Mouse (Mus musculus) adrenal gland, adult (tissue): Measurements from ENCODE around the gene Bsn.
"Not testable (repeated sequence)": the region's sequence is repeated elsewhere in the genome, so short reads cannot be mapped to it uniquely, and the experiment has no call there.

Source experiments
- DNase-seq, 2 experiments: peaks; one replicate each; pipeline ENCODE4 v3.0.0; 2022 to 2023; ENCODE audit warnings: low spot score in 1 of 2; ENCODE audit not compliant: inconsistent age in 2 of 2

Gene Bsn

DNA sequence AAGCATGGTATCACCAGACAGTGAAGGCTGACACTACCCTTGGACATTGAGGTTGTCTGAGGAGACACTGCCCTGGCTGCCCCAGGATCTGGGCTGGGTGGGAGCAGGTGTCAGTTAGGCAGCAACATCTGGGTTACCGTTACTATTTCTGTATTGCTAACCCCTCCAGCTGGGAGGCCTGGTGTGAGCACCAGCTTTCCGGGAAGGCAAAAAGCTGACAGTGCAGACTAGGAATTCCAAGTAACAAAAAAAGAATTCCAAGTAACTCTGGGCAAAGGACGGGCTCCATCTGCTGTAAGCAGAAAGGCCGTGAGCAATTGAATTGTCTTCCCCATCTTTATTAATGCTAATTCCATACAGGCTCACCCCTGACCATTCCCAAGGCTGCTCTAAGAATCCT lies 8.4 kb upstream of the Bsn start:
- DNase-seq = no peak

DNA sequence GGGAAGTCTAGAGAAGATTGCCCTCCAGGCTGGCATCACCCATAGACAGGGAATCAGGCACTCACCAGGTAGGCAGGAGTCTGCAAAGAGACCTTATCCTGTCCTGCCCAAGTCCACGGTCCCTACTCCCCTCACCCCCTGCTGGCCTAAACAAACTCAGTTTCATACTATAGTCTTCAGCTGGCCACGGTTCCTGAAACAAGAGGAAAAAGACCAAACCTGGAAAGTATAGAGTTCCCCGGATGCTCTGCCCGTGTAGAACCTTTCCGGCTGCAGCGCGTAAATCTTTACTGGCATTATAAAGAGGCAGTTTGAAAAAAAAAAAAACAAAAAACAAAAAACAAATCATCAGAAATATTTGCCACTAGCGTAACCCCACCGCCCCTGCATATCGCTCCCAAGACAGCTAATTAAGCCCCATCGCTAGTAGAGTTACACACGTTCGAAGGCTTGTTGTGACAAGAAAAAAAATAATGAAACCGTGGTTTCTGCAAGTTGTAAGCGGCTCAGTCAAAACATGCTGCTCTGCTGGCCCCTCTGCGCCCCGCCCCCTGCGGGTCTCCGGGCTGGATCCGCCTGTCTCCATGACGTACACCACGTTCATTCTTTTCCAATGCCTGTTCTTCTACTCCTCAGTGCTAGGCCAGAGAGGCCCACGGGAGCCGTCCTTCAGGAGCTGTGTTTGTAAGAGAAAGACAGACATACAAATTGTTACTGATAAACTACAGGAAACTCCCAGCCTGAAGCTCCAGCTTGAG lies 6.9 kb upstream of the Bsn start:
- no peak for DNase-seq

DNA sequence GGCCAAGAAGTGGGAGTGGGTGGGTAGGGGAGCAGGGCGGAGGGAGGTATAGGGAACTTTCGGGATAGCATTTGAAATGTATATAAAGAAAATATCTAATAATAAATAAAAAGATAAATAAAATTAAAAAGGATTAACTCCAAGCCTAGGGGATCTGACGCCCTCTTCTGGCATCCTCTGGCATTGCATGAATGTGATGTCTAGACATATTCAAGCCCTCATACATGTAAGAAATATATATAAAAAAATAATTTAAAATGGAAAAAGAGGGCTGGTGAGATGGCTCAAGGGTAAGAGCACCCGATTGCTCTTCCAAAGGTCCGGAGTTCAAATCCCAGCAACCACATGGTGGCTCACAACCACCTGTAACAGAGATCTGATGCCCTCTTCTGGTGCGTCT lies 6.0 kb upstream of the Bsn start:
- not testable (repeated sequence) for DNase-seq

DNA sequence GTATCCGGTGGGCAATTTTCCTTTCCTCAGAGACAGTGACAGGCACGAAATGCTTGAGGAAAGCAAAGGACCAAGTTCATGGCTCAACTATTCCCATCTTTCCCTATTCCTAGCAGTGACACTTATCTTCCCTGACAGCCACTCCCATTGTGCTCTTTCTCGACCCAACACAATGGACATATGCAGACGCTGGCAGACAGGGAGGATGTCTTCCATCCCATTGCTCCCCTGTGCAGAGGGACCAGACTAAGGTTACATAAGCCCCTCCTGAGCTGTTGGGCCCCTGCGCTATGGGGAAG lies 747 bp downstream of the Bsn start:
- DNase-seq = no peak

DNA sequence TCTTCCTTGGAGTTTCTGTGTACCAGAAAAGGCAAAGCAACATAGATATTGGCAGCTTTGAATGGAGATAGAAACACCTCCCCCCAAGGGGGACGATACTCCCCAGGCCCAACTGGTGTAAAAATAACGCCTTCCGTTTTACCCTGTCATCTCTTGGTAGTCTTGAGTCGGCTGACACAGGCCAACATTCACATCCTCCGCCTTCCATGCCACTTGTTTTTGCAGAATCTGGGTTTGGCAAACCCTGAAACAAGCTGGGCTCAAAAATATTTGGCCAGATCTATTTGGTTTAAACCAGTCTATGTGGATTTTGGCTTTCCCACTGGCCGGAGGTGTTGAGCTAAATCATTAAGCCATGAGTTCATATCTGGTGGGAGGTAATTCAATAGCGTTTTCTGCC lies 1.2 kb downstream of the Bsn start:
- no peak for DNase-seq

DNA sequence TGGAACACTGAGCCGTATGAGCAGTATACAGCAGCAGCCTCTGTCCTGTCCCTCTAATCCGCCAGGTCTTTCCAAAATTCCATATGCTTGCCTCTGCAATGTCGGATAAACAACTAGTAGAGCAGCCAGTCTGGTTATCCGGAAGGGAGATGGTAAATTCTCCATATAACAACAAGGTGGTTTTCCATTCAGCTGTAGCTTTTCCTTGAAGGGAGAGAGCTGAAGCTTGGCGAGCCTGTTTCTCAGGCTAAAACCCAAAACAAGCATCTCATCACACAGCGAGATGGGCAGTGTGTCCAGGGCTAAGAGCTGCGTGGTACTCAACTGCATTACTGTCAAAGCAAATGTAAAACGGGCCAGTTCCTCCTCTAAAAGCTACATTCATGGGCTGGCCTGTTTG lies 1.7 kb downstream of the Bsn start:
- no peak for DNase-seq

DNA sequence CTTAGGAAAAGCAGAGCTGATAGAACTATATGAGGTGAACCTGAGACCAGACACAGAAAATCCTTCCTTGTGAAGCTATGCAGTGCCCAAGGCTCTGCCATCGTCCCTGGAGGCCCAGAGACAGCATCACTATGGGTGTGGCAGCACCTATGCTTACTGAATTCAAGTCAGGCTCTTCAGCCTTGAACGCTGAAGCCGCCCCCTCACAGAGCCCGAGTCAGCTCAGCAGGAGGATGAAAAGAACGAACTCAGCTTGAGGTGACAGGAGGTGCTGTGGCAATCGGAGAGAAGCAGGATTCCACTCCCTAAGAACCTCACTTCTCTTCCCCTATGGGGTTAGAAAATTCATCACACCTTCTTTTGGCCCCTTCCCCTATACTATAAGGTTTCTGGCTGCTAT lies 2.6 kb downstream of the Bsn start:
- DNase-seq = no peak

DNA sequence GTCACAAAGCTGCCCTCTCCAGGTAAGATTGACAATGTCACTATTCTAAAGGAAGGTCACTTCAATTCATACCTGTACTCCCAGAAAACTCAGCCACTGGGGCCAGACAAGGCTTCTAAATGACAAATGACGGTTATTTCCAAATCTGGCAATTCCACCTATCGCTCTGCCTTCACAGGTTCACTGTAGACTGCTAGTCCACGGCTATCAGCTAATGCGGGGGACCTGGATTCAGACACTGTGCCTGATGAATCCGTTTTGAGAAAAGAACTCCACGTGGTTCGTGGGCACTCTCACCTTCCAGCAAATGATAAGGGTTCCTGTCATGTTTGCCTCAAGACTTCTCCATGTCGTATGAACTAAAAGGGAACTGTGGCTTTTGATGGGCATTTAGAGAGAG lies 4.4 kb downstream of the Bsn start:
- DNase-seq = no peak

DNA sequence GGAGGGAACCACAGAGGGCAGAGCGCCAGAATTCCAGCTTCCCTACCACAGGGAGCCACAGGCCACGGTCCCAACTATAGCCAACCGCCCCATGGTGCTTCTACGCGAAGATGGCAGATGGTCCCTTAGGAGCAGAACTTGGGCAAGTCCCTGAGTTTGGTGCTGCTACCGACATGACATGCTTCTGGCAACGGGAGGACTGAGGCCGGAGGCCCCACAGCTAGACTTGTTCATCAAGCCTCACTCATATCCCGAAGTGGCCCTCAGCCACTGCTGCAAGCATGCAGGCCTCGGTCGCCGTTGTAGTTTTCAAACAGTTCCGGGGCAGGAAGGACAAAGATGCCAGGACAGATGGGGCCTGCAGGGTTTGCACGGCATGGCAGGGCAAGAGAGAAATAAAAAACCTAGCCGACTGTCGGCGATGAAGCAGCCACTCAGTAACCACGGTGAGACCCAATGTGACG lies 6.6 kb downstream of the Bsn start:
- DNase-seq = no peak

DNA sequence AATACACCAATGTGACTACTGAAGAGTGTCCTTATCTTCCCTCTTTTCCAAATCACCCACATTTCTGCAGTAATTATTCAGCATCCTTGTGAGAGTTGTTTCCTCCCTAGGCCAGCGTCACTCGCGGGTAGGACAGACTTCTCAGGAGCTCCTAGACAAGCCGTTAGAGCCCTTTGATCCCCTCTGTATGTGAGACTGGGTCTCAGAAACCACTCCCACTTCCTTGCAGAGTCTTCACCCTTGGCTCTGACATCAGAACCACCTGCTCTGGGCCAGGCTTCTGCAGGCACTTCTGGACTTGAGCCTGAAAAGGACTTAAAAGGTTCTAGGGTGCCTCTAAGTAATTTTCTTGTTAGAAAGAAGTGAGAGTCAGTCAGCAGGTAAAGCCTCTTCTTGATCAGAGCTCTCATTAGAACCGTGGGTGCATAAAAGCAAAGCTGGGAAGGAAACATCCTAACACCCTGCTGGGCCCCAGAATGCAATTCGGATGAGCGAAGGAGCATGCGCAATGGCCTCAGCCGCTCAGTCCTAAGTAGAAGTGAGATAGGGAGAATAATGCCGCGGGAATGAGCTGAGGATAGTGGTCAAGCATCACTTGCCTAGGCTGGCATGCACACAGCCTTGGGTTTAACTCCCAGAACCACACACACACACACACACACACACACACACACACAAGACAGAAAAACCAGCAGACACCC lies 7.2 kb downstream of the Bsn start:
- DNase-seq = no peak

DNA sequence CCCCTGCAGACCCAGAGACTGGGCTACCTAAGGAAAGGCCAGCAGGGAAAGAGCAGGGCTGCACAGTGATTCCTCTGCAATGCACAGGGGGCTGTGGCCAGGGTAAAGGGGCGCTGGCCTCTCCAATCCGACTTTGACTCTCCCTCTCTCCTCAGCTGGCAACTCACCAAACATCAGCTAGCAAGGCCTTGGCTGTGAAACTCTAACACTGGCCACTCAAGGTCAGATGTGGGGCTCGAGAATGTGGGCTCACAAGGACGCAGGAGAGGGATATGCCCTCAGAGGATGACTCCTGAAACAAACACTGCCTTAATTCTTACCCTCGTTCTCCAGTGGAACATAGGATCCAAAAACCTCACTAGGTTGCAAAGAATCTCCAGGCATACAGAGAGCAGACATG lies 11.8 kb downstream of the Bsn start:
- DNase-seq = peak; percentile 67 to 82

DNA sequence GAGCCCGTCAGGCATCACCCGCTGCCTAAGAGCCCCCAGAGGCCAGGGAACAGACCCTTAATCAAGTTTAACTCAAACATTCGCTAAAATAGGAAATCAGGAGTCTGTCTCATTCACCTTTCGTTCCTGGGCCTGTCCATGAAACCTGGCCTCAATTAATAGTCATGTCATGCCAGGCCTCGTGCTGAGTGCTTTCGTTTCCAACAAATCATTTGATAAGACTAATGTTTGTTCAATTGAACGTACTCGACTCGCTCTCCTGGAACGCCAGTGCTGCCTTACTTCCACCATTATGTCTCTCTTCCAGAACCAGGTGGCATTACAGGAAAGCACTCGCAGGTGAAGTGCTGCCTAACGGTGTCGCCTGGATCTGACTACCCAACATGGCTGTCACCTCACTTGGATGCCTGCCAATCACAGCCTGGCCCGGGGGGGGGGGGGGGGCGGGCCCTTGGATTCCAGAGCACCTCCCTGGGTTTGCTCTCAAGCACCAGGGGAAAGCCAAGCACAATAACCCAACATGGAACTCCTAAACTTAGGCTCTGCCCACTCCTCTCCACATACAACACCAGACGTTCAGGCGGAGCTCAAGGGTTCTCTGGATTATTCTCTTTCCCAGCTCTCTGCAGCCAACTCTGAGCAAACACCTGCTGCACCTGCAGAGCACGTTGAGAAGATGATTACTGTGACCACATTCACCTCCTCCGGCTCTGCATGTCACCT lies 14.9 kb downstream of the Bsn start:
- no peak for DNase-seq

DNA sequence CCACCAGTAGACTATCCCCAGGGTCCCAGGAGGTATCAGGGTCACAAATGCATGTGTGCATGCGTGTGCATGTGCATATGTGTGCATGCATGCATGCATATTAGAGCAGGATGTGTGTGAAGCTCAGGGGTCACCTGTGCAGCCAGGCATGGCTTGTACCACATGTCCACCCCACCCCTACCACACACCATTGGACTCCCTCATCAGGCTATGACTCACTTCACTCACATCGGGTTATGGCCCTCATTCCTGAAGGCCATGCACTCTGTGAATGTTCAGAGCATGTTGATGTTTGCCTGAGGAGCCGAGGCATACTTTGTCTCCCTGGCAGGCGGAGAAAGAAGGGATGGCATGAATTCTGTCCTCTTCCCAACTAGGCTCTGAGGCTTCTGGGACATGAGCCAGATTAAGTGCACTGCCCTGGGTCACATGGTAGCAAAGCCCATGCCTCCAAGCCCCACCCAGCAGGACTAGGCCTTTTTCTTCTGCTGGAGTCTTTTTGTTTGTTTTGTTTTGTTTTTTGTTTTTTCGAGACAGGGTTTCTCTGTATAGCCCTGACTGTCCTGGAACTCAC lies 17.3 kb downstream of the Bsn start:
- peak; percentile 31 to 59 for DNase-seq

DNA sequence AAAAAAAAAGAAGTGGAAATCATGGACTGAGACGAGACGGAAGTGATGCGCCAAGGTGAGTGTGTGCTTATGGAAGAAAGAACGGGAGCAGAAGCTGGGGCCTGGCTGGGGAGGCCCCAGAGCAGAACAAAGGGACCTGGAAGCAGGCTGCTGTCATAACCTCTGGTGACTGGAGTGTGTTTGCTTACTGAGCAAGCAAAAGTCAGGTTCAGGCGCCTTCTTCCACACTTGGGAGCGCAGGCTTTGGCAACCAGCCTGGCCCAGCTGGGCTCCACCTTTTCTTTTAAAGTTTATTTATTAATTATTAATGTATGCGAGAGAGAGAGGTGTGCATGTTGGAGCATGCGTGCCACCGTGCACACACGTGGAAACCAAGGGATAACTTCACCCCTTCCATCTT lies 20.4 kb downstream of the Bsn start:
- no peak for DNase-seq

DNA sequence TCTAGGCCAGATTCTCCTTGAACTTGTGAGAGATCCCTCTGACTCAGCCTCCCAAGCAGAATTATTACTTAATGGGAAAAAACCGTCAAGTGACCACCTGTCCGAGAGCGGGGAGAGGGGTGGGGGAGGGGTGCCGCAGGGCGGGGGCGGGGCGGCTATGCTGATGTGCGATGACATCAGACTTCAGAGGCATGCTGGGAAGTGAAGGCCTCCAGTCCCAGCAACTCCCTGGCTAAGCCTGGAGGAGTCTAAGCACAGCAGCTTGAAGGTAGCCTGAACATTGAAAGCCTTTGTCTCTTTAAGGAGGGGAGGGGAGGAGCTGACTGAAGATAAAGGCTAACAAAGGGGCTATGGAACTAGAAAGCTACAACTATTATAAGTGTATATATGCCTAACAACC lies 25.0 kb downstream of the Bsn start:
- DNase-seq = no peak

DNA sequence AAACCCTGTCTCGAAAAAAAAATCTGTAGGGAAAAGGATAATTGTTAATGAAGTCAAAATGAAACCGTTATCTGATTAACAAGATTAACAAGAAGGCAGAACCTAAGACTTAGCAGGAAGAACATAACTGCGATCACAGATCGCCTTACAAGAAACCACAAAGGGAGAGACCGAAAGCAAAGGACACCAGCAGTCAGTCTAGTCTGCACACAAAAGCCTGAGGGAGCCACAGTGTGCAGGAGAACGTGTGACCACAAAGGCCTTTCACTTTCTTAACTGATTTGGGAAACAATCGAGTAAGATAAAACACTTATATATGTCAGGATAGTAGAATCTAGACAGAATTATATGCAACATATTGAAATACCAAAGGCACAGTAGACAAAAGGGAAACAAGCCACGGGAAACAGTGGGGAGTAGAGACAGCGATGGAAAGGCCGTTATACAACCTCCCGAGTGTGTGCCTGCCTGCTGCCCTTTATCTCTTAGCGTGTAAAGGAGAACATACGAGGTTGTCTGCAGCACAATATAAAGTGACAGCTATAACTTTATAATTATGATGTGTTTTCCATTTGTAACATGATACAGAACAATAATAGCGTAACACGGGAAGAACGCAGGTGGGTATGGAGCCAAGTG lies 26.4 kb downstream of the Bsn start:
- DNase-seq = no peak

DNA sequence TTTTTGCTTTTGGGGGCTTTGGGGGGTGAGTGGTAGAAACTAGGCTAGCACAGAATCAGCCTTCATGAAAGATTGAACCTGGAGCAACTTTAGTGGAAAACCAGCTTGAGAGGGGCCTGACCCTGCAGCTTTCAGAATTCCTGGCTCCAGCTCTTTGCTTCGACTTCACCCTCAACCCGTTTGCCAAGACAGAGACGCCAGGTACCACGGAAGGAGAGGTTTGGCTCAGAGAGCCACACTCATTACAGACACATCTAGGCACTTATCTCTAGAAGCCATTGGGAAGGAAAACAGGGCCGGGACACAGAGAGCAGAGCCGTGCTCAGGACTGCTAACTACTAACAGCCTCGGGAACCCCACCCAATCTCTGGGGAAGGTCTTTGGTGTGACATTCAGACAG lies 32.3 kb downstream of the Bsn start:
- no peak for DNase-seq

DNA sequence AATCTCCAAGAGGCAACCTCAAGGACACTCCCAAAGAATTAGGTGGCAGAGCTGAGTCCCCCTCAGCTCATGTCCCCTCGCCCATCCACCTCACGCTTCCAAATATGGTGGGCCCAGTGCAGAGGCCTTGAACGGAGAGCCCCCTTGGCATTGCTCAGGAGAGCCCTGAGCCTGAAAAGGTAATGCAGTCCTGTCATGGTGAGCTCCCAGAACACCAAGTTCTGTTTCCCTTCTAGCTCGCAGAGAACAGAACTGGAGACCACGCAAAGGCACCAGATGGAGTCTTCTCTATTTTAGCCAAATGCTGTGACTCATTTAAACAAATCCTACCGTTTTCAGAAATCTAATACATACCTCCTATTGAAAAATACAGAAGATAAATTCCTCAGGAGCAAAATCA lies 32.7 kb downstream of the Bsn start:
- no peak for DNase-seq

DNA sequence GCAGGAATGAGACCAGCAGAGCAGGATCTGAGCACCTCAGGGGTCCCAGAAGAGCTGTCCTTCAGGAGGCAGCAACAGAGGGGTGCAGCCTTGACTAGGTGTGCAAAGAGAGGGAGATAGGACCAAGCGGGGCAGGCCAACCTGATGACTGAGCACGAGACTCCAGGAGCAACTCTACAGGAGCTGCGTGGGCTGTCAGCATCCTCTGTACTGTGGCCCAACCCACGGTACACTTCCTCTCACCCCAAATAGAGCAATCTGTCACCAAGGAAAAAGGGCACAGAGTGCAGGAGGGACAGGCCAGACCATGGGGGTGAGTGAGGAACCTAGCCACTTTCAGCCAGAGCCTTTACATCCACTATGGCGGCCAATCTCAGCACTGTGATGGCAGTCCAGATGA lies 33.4 kb downstream of the Bsn start:
- no peak for DNase-seq

DNA sequence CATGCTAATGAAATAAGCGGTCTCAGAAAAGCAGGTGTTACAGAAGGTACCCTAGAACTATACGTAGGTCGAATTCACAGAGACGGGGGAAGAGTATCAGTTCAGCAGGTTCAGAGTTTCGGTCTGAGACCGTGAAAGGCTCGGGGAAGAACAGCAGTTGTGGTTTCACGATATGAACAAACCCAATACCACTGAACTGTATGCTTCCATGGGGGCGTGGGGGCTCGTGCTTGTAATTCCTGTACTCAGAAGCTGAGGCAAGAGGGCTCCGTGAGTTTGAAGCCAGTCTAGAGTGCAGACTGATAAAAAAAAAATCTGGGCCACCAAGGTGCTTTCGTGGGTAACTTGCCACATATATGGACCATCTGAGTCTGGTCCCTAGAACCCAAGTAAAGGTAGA lies 35.4 kb downstream of the Bsn start:
- DNase-seq = no peak
